Mouse (Mus musculus): ENCODE data around the gene Tagln2. TPM values are rescaled to one million over a fixed set of nuclear protein-coding genes. Genes with fewer than 3 reads are reported as not detected.

Tagln2 gene
- polyA plus RNA-seq (2012; rRNA removed), result 48.1 and 64.7 TPM in 2 replicates

DNA sequence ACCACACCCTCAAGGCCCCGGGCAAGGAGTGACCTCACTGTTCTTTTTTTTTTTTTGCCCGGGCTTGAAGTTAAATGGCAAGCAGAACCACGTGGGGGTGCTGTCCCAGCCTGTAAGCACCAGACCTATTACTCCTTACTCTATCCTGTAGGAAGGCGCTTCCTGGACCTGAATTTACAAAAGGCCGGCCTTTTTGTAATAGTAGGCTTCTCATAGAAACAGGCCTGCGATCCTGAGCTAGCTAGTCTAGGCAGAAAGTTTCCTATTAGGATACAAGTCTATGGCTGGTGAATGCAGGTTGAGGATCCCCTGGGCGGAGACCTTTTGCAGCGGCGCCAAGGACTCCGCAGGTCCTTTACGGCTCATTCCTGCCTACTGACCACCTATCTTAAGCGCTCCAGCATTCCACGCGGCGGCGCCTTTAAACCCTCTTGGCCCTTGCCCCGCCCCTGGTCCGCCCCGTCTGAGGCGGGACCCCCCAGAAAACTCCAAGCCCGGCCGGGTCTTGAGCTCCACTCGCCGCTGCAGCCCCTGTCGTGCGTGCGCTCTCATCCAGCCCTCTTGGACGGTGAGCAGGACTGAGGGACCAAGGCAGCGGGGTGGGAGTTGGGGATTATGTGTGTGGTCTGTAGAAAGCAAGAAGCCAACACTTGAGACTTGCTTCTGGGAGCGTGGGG, at the start of gene Tagln2:
Gene Tagln2 (plus strand): TSS at position 283 of the 677 bp plus-strand sequence.

DNA sequence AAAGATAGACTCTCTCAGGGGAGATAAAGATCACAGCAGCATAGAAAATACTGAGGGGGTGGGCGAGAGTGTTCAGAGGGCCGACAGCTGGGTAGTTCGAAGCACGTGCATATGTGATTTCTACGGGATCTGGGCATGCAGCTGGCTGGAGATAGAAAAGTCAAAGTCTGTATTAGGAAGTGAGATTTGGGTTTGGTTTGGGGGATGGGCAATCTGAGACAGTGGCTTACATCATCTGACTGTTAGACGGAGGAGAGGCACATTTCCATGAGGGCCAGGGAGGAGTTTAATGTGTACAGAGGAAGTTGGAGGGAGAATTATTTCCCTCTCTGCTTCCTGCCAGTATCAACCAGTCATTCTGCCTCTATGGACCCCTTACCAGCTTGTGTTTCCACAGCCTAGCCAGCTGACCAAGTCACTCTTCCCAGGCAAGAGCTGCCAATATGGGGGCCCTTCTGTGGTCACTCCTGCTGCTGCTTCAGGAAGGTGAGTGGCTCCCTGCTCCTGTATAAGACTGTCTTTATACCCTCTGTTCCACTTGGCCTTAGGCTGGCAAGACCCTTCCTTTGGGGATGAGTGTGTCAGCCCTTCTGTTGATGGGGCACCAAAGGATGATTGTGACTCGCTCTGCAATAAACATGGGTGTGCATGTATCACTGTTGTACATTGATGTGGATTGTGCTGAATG, 24.6 kb upstream of the Tagln2 start, which contains the start of gene Slamf9:
Gene Slamf9 (plus strand): TSS at position 305 of the 688 bp plus-strand sequence.

DNA sequence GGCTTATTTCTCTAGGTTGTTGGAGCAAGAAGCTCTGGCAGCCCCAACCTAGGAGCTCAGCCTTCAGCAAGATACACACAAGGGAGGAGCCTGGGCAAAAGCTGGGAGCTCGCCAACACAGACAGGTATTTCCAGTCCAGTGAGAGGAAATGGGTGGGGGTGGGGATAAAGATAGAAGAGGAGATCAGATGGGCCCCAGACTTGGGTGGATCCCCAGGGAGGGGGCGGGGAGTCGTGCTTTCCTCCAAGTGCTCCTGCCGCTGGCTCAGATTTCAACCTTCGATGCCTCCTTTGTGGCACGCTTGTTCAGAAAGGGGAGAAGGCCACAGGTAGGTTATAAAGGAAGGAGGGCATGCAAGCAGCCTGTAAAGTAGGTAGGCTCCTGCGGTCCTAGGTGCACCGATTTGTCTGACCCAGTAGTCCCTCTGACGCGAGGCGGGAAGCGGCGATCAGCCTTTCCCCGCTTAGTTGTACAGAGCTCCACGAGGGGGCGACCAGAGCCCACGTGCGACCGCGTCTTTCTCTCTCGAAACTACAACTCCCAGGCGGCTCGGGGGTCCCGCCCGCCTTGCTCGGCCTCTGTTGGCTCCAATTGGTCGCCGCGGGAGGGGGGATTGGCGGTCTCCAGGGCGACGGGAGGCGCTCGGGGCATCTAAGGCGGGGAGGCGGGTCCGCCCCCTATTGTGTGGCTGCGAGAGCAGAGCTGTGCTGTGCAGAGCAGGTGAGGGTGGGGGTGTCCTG, 18.1 kb upstream of the Tagln2 start, which contains the start of gene Igsf9:
Gene Igsf9 (plus strand): TSS at position 249 of the 741 bp plus-strand sequence.

GRCm38 (mm10) chr1:172520576-172521440, 21.0 kb downstream of the Tagln2 start, which contains the start of gene Cfap45:
TSS of gene Cfap45 (plus strand) at chr1:172520801.

DNA sequence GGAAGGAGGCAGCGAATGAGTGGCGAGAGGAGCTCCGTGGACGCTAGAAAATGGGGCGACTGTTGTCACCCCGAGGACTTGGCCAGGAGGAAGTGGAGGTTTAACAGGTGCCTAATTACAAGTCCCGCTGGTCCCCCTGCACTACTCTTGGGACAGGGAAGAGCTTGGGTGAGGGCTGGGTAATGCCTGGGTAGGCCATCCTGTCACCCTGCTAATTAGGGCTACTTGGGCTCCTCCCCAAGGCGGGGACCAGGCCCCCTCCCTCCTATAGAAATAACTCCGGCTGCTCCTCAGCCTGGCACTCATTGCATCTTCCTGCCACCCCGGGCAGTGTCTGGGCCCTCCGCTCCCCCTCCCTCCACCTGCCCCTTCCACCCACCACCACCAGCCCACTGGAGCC, 55.8 kb downstream of the Tagln2 start, which contains the start of gene Vsig8:
Gene Vsig8 (plus strand): TSS at position 301 of the 400 bp plus-strand sequence.

Other genes starting within 250 kb of the Tagln2 start
- 0.05 and 0.09 TPM in 2 replicates for gene Atp1a4, start 241.6 kb upstream of the Tagln2 start, polyA plus RNA-seq (2012; rRNA removed)
- gene Igsf8, start 238.4 kb upstream of the Tagln2 start, polyA plus RNA-seq (2012; rRNA removed), result 120 and 170 TPM in 2 replicates
- 62.6 and 63.5 TPM in 2 replicates for gene Atp1a2, start 202.0 kb upstream of the Tagln2 start, polyA plus RNA-seq (2012; rRNA removed)
- 5.3 and 6.3 TPM in 2 replicates for gene Kcnj9, start 170.7 kb upstream of the Tagln2 start, polyA plus RNA-seq (2012; rRNA removed)
- gene Kcnj10, start 158.8 kb upstream of the Tagln2 start, polyA plus RNA-seq (2012; rRNA removed), result 3.7 and 4.3 TPM in 2 replicates
- 7.9 and 8.1 TPM in 2 replicates for gene Pigm, start 123.5 kb upstream of the Tagln2 start, polyA plus RNA-seq (2012; rRNA removed)
- gene Slamf9, start 24.7 kb upstream of the Tagln2 start, polyA plus RNA-seq (2012; rRNA removed), result 0.28 and 0.30 TPM in 2 replicates
- gene Igsf9, start 18.3 kb upstream of the Tagln2 start, polyA plus RNA-seq (2012; rRNA removed), result 120 and 129 TPM in 2 replicates
- gene Cfap45, start 20.8 kb downstream of the Tagln2 start, polyA plus RNA-seq (2012; rRNA removed), result 2.4 and 2.7 TPM in 2 replicates
- 0.23 and 0.33 TPM in 2 replicates for gene Vsig8, start 55.9 kb downstream of the Tagln2 start, polyA plus RNA-seq (2012; rRNA removed)
- 0.09 and 0.29 TPM in 2 replicates for gene Slamf8, start 90.5 kb downstream of the Tagln2 start, polyA plus RNA-seq (2012; rRNA removed)
- 0.10 and 0.15 TPM in 2 replicates for gene Fcrl6, start 102.5 kb downstream of the Tagln2 start, polyA plus RNA-seq (2012; rRNA removed)
- 8.6 and 10.5 TPM in 2 replicates for gene Dusp23, start 132.9 kb downstream of the Tagln2 start, polyA plus RNA-seq (2012; rRNA removed)
- 0.02 TPM in 1 of 2 replicates, not detected in the other for gene Crp, start 198.0 kb downstream of the Tagln2 start, polyA plus RNA-seq (2012; rRNA removed)

All from central nervous system, embryonic 14 days (tissue).